Mouse (Mus musculus): ENCODE measurements at regions not wholly inside any gene's neighbourhood (a gene's known extent, or its start where the extent isn't known, plus 50 kb on each side); places are given as distances from the start of the nearest gene placed in this dataset.
A peak's percentile ranks its signal among the peaks of the same experiment; 100 is the strongest.

- no peak for DNase-seq
- H3K27ac ChIP-seq (ENCODE audit: control insufficient read depth, insufficient read depth, low read length), result peak overlapping the region; percentile 58
- H3K36me3 ChIP-seq (ENCODE audit: control insufficient read depth, insufficient read depth, low read length), result no peaks in the 10 kb centered on the region
- no peaks in the 10 kb centered on the region for H3K27me3 ChIP-seq (ENCODE audit: control insufficient read depth, insufficient read depth, low read length)
- TF ChIP-seq CTCF (IDR thresholded peaks at IDR 0.05; ENCODE audit: borderline replicate concordance, control insufficient read depth, extremely low read depth, insufficient read depth, low read length, poor library complexity), result no peak
- no peak for TF ChIP-seq POLR2A (IDR thresholded peaks at IDR 0.05; ENCODE audit: control insufficient read depth, extremely low read depth, insufficient read depth, low read length, poor library complexity)
- H3K4me3 ChIP-seq (ENCODE audit: control insufficient read depth, insufficient read depth, low read length), result no peak overlapping the region
- WGBS, result 100% methylated on average over 1 of the region's 1 CpGs
- H3K4me1 ChIP-seq (replicated peaks; ENCODE audit: control insufficient read depth, insufficient read depth, low read length), result peaks cover 9% of the 10 kb centered on the region
Observed at GRCm38 (mm10) chr2:79127822-79128221, 127.4 kb upstream of the Itga4 start.

GRCm38 (mm10) chr2:79130660-79131059 is 124.6 kb upstream of the Itga4 start:
- H3K4me1 ChIP-seq (replicated peaks; ENCODE audit: control insufficient read depth, insufficient read depth, low read length), result peaks cover 9% of the 10 kb centered on the region
- H3K27ac ChIP-seq (ENCODE audit: control insufficient read depth, insufficient read depth, low read length), result no peak overlapping the region
- no peaks in the 10 kb centered on the region for H3K27me3 ChIP-seq (ENCODE audit: control insufficient read depth, insufficient read depth, low read length)
- TF ChIP-seq POLR2A (IDR thresholded peaks at IDR 0.05; ENCODE audit: control insufficient read depth, extremely low read depth, insufficient read depth, low read length, poor library complexity) (no peak), CTCF (IDR thresholded peaks at IDR 0.05; ENCODE audit: borderline replicate concordance, control insufficient read depth, extremely low read depth, insufficient read depth, low read length, poor library complexity) (no peak)
- WGBS, result 95% methylated on average over 7 of the region's 7 CpGs
- no peak overlapping the region for H3K4me3 ChIP-seq (ENCODE audit: control insufficient read depth, insufficient read depth, low read length)
- no peaks in the 10 kb centered on the region for H3K36me3 ChIP-seq (ENCODE audit: control insufficient read depth, insufficient read depth, low read length)
- DNase-seq, result no peak

DNA sequence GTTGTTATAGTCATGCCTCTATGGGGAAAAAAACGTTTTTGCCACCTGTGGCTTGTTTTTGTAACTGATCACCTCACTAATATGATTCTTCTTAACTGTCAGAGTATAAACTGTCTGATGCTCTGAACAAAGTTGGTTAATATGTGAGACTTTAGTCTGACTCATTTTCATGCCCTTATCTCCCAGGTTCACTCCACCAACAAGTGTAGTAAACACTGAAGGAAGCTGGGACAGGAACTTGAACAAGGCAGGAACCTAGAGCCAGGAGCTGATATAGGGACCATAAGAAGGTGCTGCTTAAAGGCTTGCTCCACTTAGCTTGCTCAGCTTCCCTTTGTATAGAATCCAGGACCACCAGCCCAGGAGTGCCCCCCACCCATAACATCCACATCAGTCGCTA is 124.0 kb upstream of the Itga4 start:
- no peak overlapping the region for H3K4me3 ChIP-seq (ENCODE audit: control insufficient read depth, insufficient read depth, low read length)
- no peak overlapping the region for H3K27ac ChIP-seq (ENCODE audit: control insufficient read depth, insufficient read depth, low read length)
- no peaks in the 10 kb centered on the region for H3K27me3 ChIP-seq (ENCODE audit: control insufficient read depth, insufficient read depth, low read length)
- no peak for TF ChIP-seq CTCF (IDR thresholded peaks at IDR 0.05; ENCODE audit: borderline replicate concordance, control insufficient read depth, extremely low read depth, insufficient read depth, low read length, poor library complexity)
- TF ChIP-seq POLR2A (IDR thresholded peaks at IDR 0.05; ENCODE audit: control insufficient read depth, extremely low read depth, insufficient read depth, low read length, poor library complexity), result no peak
- H3K4me1 ChIP-seq (replicated peaks; ENCODE audit: control insufficient read depth, insufficient read depth, low read length), result peaks cover 9% of the 10 kb centered on the region
- 54% methylated on average over 2 of the region's 2 CpGs for WGBS
- no peaks in the 10 kb centered on the region for H3K36me3 ChIP-seq (ENCODE audit: control insufficient read depth, insufficient read depth, low read length)
- no peak for DNase-seq

- 71% methylated on average over 5 of the region's 5 CpGs for WGBS
- H3K27ac ChIP-seq (ENCODE audit: control insufficient read depth, insufficient read depth, low read length), result no peak overlapping the region
- TF ChIP-seq CTCF (IDR thresholded peaks at IDR 0.05; ENCODE audit: borderline replicate concordance, control insufficient read depth, extremely low read depth, insufficient read depth, low read length, poor library complexity) (no peak), POLR2A (IDR thresholded peaks at IDR 0.05; ENCODE audit: control insufficient read depth, extremely low read depth, insufficient read depth, low read length, poor library complexity) (no peak)
Observed at GRCm38 (mm10) chr2:79131743-79132517, 123.3 kb upstream of the Itga4 start.

GRCm38 (mm10) chr2:79132518-79132845 is 122.7 kb upstream of the Itga4 start:
- H3K4me3 ChIP-seq (ENCODE audit: control insufficient read depth, insufficient read depth, low read length), result no peak overlapping the region
- TF ChIP-seq CTCF (IDR thresholded peaks at IDR 0.05; ENCODE audit: borderline replicate concordance, control insufficient read depth, extremely low read depth, insufficient read depth, low read length, poor library complexity) (no peak), POLR2A (IDR thresholded peaks at IDR 0.05; ENCODE audit: control insufficient read depth, extremely low read depth, insufficient read depth, low read length, poor library complexity) (no peak)
- no peaks in the 10 kb centered on the region for H3K27me3 ChIP-seq (ENCODE audit: control insufficient read depth, insufficient read depth, low read length)
- H3K36me3 ChIP-seq (ENCODE audit: control insufficient read depth, insufficient read depth, low read length), result no peaks in the 10 kb centered on the region
- no peak for DNase-seq
- H3K27ac ChIP-seq (ENCODE audit: control insufficient read depth, insufficient read depth, low read length), result no peak overlapping the region
- WGBS, result 80% methylated on average over 3 of the region's 3 CpGs
- H3K4me1 ChIP-seq (replicated peaks; ENCODE audit: control insufficient read depth, insufficient read depth, low read length), result peaks cover 7% of the 10 kb centered on the region

More at GRCm38 (mm10) chr2:79131743-79132517, 123.3 kb upstream of the Itga4 start:
- DNase-seq, result no peak
- Histone ChIP-seq H3K4me1 (replicated peaks; ENCODE audit: control insufficient read depth, insufficient read depth, low read length) (peaks cover 8% of the 10 kb centered on the region), H3K27me3 (ENCODE audit: control insufficient read depth, insufficient read depth, low read length) (no peaks in the 10 kb centered on the region), H3K4me3 (ENCODE audit: control insufficient read depth, insufficient read depth, low read length) (no peak overlapping the region), H3K36me3 (ENCODE audit: control insufficient read depth, insufficient read depth, low read length) (no peaks in the 10 kb centered on the region)

GRCm38 (mm10) chr2:79134281-79134680 is 120.9 kb upstream of the Itga4 start:
- WGBS, result 97% methylated on average over 5 of the region's 5 CpGs
- H3K36me3 ChIP-seq (ENCODE audit: control insufficient read depth, insufficient read depth, low read length), result no peaks in the 10 kb centered on the region

More at GRCm38 (mm10) chr2:79134281-79134680, 120.9 kb upstream of the Itga4 start:
- Histone ChIP-seq H3K4me1 (replicated peaks; ENCODE audit: control insufficient read depth, insufficient read depth, low read length) (peaks cover 9% of the 10 kb centered on the region), H3K27ac (ENCODE audit: control insufficient read depth, insufficient read depth, low read length) (no peak overlapping the region), H3K4me3 (ENCODE audit: control insufficient read depth, insufficient read depth, low read length) (no peak overlapping the region), H3K27me3 (ENCODE audit: control insufficient read depth, insufficient read depth, low read length) (no peaks in the 10 kb centered on the region)
- TF ChIP-seq POLR2A (IDR thresholded peaks at IDR 0.05; ENCODE audit: control insufficient read depth, extremely low read depth, insufficient read depth, low read length, poor library complexity), result no peak
- TF ChIP-seq CTCF (IDR thresholded peaks at IDR 0.05; ENCODE audit: borderline replicate concordance, control insufficient read depth, extremely low read depth, insufficient read depth, low read length, poor library complexity), result no peak
- DNase-seq, result no peak
